Mouse (Mus musculus) megakaryocyte, embryonic 14.5 days (primary cell): ENCODE measurements around the gene Pdap1. TPM values are rescaled to one million over a fixed set of nuclear protein-coding genes. Genes with fewer than 3 reads are reported as not detected.
"Not testable (repeated sequence)": the region's sequence is repeated elsewhere in the genome, so short reads cannot be mapped to it uniquely, and the experiment has no call there.

Source experiments
- H3K27me3 ChIP-seq: replicated peaks from 2 replicates; pipeline ENCODE3; 2012; ENCODE audit warnings: inconsistent platforms
- H3K36me3 ChIP-seq: replicated peaks from 2 replicates; pipeline ENCODE3; 2012; ENCODE audit warnings: low read length, inconsistent platforms, mixed read lengths
- H3K4me1 ChIP-seq: 2 replicates; pipeline ENCODE4 v1.6.1; 2012; ENCODE audit warnings: inconsistent platforms
- H3K4me3 ChIP-seq: replicated peaks from 2 replicates; pipeline ENCODE3; 2012; ENCODE audit warnings: moderate library complexity, mild to moderate bottlenecking, inconsistent platforms
- H3K9me3 ChIP-seq: 2 replicates; pipeline ENCODE4 v1.6.1; 2012; ENCODE audit warnings: inconsistent platforms
- FLI1 ChIP-seq: IDR thresholded peaks from 2 replicates; pipeline ENCODE4 v1.6.1; 2012; ENCODE audit warnings: low read length, inconsistent platforms, mixed read lengths
- GATA1 ChIP-seq: IDR thresholded peaks from 3 replicates; pipeline ENCODE4 v1.6.1; 2012; ENCODE audit warnings: mixed read lengths, low read length, inconsistent platforms, borderline replicate concordance
- polyA plus RNA-seq: library from polyadenylated mRNA; stranded (reverse); fragments of >175 nt; gene quantifications from 2 replicates; pipeline ENCODE4 v1.2.3, GENCODE M21; 2012; ENCODE audit warnings: low replicate concordance; ENCODE audit not compliant: insufficient read depth

Gene Pdap1
- polyA plus RNA-seq, 1 experiment, result 118 TPM

DNA sequence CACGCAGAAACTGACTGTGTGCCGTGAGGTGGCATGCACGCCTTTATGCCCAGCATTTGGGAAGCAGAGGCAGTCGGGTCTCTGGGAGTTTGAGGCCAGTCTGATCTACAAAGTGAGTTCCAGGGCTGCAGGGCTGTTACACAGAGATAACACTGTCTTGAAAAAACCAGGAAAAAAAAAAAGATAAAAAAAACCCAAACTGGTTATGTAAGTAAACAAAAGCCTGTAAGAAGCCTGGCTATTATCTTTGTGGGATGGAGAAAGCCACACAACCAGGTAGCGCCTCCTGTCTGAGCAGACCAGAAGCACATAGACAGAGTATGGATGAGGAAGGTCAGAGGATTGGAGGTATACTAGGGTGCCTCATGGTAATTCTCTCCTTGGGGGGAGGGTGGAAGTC is 12.7 kb upstream of the Pdap1 start:
- Histone ChIP-seq H3K36me3 (peaks cover 96% of the 10 kb centered on the region), H3K9me3 (peaks cover 5% of the 10 kb centered on the region; the same call in 1 of the 2 replicates), H3K4me3 (peak overlapping the region; percentile 40), H3K4me1 (peaks cover 39% of the 10 kb centered on the region), H3K27me3 (no peaks in the 10 kb centered on the region)
- no peak for TF ChIP-seq FLI1
- no peak for TF ChIP-seq GATA1

DNA sequence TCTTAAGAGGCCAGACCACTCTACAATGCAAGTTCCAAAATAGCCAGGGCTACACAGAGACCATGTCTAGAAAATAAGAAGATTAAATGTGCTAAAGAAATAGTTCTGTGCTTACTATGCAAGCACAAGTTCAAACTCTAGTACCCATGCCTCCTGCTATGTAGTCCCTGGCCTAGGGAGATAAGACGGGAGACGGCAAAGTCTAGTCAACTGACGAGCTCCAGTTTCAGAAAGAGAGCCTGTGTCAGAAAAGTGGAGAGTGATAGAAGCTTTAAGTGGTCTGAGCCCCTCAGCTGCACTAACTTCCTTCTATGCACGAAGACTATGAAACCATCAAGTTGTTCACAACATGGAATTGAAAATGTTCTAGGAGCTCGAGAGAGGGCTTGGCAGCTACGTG is 9.3 kb upstream of the Pdap1 start:
- Histone ChIP-seq H3K4me1 (peaks cover 45% of the 10 kb centered on the region), H3K27me3 (no peaks in the 10 kb centered on the region), H3K36me3 (peaks cover 100% of the 10 kb centered on the region), H3K9me3 (peaks cover 5% of the 10 kb centered on the region; the same call in 1 of the 2 replicates), H3K4me3 (no peak overlapping the region)
- no peak for TF ChIP-seq FLI1
- TF ChIP-seq GATA1, result no peak

DNA sequence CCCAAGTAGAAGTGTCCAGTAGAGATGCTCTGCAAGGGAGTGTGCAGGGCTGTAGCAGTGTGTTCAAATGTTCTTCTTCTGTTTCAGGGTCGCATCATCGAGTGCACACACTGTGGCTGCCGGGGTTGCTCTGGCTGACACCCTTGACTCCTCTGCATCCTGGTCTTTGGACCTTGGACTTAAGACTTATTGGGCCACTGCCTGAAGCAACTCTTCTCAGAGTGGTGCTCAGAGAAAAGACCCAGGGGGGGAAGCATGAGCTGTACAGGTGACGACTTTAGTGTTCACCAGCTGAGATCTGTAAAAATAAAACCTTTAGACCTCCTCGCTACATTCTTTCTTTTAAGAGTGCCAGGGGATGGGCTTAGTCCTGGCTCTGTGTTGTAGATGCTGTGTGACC is 7.7 kb upstream of the Pdap1 start:
- peaks cover 100% of the 10 kb centered on the region for H3K36me3 ChIP-seq

GRCm38 (mm10) chr5:145140611-145141010 is 573 bp upstream of the Pdap1 start:
- Histone ChIP-seq H3K9me3 (no peaks in the 10 kb centered on the region), H3K4me1 (peaks cover 56% of the 10 kb centered on the region), H3K4me3 (peak overlapping the region; percentile 99), H3K36me3 (peaks cover 64% of the 10 kb centered on the region), H3K27me3 (no peaks in the 10 kb centered on the region)
- TF ChIP-seq GATA1 (no peak), FLI1 (no peak)

More for the DNA sequence above, 7.7 kb upstream of the Pdap1 start:
- Histone ChIP-seq H3K27me3 (no peaks in the 10 kb centered on the region), H3K9me3 (no peaks in the 10 kb centered on the region), H3K4me3 (no peak overlapping the region), H3K4me1 (peaks cover 43% of the 10 kb centered on the region)
- TF ChIP-seq GATA1 (no peak), FLI1 (no peak)

GRCm38 (mm10) chr5:145138836-145139235 is 1.2 kb downstream of the Pdap1 start:
- no peak for TF ChIP-seq FLI1
- Histone ChIP-seq H3K4me1 (peaks cover 60% of the 10 kb centered on the region), H3K27me3 (no peaks in the 10 kb centered on the region), H3K36me3 (peaks cover 64% of the 10 kb centered on the region), H3K4me3 (peak overlapping the region; percentile 99), H3K9me3 (no peaks in the 10 kb centered on the region)

DNA sequence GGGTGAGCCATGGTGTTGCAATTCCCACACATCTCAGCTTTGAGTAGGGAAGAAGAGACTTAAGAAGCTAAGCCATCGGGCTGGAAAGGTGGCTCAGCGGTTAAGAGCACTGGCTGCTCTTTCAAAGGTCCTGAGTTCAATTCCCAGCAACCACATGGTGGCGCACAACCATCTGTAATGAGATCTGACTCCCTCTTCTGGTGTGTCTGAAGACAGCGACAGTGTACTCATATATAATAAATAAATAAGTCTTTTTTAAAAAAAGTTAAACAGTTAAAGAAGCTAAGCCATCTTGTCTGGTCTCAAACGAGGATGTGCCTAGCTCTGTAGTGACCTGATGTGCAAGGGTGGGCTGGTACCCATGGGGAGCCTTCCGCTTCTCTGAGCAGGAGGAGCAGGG is 6.8 kb downstream of the Pdap1 start:
- not testable (repeated sequence) for H3K27me3 ChIP-seq, H3K4me3 ChIP-seq, H3K9me3 ChIP-seq
- Histone ChIP-seq H3K36me3 (peaks cover 88% of the 10 kb centered on the region), H3K4me1 (peaks cover 34% of the 10 kb centered on the region)

DNA sequence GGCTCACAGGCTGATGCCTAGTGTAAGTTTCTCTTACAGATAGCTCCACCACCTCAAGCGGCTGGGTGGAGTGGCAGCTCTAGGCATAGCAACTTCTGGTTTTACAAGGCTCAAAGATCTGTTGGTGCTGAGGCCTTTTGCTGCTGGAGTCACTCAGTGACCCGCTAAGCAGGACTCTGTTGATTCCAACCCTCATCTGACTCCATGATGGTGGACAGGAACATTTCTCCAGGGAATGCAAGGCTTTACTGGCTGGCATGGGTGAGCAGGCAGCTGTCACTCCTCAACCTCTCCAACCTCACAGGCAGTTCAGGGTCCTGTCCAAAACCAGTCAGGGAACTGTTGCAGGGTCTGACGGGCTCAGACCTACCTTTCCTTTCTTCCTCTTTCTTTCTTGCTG is 9.0 kb downstream of the Pdap1 start:
- H3K9me3 ChIP-seq, result 0 out of 2 replicates have a peak, but pooled peaks cover 2% of the 10 kb centered on the region
- H3K36me3 ChIP-seq, result peaks cover 95% of the 10 kb centered on the region
- H3K4me3 ChIP-seq, result no peak overlapping the region
- no peaks in the 10 kb centered on the region for H3K27me3 ChIP-seq
- H3K4me1 ChIP-seq, result peaks cover 25% of the 10 kb centered on the region
- TF ChIP-seq FLI1 (no peak), GATA1 (no peak)

DNA sequence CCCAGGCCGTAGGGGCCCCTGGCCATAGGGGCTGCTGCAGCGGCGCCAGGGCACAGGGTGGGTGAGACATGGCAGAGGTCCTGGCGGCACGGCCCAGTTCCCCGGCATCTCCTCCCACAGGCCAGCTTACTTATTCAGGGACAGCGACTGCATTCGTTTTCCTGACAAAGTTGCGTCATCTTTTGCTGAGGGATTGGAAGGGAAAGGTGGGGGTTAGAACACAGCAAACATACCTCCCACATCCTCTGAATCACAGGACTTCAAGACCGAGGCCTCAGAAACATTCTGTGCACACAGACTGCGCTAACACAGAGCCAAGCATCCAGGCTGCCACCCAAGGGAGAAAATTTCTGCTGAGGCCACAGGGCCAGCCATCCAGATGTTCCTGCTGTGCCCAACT is 9.8 kb downstream of the Pdap1 start:
- TF ChIP-seq GATA1, result no peak
- no peak for TF ChIP-seq FLI1
- Histone ChIP-seq H3K27me3 (no peaks in the 10 kb centered on the region), H3K9me3 (0 out of 2 replicates have a peak, but pooled peaks cover 2% of the 10 kb centered on the region), H3K4me3 (no peak overlapping the region), H3K4me1 (peaks cover 28% of the 10 kb centered on the region), H3K36me3 (peaks cover 95% of the 10 kb centered on the region)

DNA sequence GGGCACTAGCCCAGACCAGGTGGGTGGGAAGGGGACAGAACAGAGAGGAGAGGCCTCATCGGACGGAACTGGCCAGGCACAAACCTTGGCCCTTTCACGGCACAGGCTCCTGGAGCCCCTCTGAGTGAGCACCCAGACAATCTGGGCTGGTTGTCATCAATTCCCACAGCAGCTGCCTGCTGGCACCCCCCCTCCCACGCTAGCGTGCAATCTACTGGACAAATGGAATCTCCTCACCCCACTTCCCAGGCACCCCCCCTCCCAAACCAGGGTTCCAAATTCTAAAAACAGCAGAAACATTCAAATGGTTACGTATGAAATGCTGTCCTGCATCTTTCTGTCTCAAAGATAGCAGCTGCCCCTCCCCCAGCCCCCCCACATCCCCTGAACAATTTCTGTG is 10.3 kb downstream of the Pdap1 start:
- H3K4me1 ChIP-seq, result peaks cover 28% of the 10 kb centered on the region
- H3K9me3 ChIP-seq, H3K27me3 ChIP-seq, H3K4me3 ChIP-seq: not testable (repeated sequence)
- H3K36me3 ChIP-seq, result peaks cover 95% of the 10 kb centered on the region

DNA sequence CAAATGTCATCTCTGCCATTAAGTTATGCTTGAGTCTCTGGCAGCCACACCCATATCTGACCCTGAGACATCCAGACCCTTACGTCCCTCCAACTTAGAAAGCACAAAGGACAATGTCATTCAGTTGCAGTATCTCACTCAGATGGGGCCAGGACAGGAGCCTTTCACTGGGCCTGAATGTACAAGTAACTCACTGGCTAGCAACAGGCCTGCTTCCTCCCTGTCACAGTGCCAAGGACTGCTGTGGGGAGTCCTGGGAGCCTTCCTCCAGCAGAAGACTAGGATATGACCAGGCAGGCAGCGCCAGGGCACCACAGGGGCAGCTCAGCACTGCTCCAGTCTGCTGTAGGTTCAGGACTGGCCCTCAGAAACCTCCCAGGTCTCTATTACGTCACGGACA is 10.9 kb downstream of the Pdap1 start:
- Histone ChIP-seq H3K36me3 (peaks cover 95% of the 10 kb centered on the region), H3K9me3 (0 out of 2 replicates have a peak, but pooled peaks cover 2% of the 10 kb centered on the region), H3K4me1 (peaks cover 31% of the 10 kb centered on the region), H3K27me3 (no peaks in the 10 kb centered on the region), H3K4me3 (no peak overlapping the region)
- TF ChIP-seq GATA1, result no peak
- TF ChIP-seq FLI1, result no peak

- H3K4me3 ChIP-seq, result no peak overlapping the region
- H3K36me3 ChIP-seq, result peaks cover 96% of the 10 kb centered on the region
- H3K27me3 ChIP-seq, result no peaks in the 10 kb centered on the region
- peaks cover 41% of the 10 kb centered on the region for H3K4me1 ChIP-seq
- 0 out of 2 replicates have a peak, but pooled peaks cover 2% of the 10 kb centered on the region for H3K9me3 ChIP-seq
- TF ChIP-seq GATA1 (no peak), FLI1 (no peak)
Measured at GRCm38 (mm10) chr5:145126580-145126979, 13.5 kb downstream of the Pdap1 start.
